Mouse (Mus musculus): ENCODE data around the gene Six5.
"Not testable (repeated sequence)": the region's sequence is repeated elsewhere in the genome, so short reads cannot be mapped to it uniquely, and the experiment has no call there.

The Six5 gene

GRCm38 (mm10) chr7:19094471-19094825 lies at the start of gene Six5:
Six5 (plus strand) TSS chr7:19094594.
- ATAC-seq (ENCODE audit: insufficient number of reproducible peaks, low FRiP score, low TSS enrichment), result no peak

GRCm38 (mm10) chr7:19044616-19045015 lies 49.8 kb upstream of the Six5 start:
- ATAC-seq (ENCODE audit: insufficient number of reproducible peaks, low FRiP score, low TSS enrichment), result no peak

- ATAC-seq (ENCODE audit: insufficient number of reproducible peaks, low FRiP score, low TSS enrichment), result peak; percentile 72
Observed at GRCm38 (mm10) chr7:19046286-19047069, 47.9 kb upstream of the Six5 start.

- no peak for ATAC-seq (ENCODE audit: insufficient number of reproducible peaks, low FRiP score, low TSS enrichment)
Observed at GRCm38 (mm10) chr7:19048006-19048527, 46.3 kb upstream of the Six5 start.

GRCm38 (mm10) chr7:19049252-19049651 lies 45.1 kb upstream of the Six5 start:
- ATAC-seq (ENCODE audit: insufficient number of reproducible peaks, low FRiP score, low TSS enrichment), result no peak

GRCm38 (mm10) chr7:19050172-19050571 lies 44.2 kb upstream of the Six5 start:
- no peak for ATAC-seq (ENCODE audit: insufficient number of reproducible peaks, low FRiP score, low TSS enrichment)

- ATAC-seq (ENCODE audit: insufficient number of reproducible peaks, low FRiP score, low TSS enrichment), result no peak
Observed at GRCm38 (mm10) chr7:19051161-19051560, 43.2 kb upstream of the Six5 start.

GRCm38 (mm10) chr7:19052345-19053135 lies 41.9 kb upstream of the Six5 start:
- ATAC-seq (ENCODE audit: insufficient number of reproducible peaks, low FRiP score, low TSS enrichment), result no peak

- ATAC-seq (ENCODE audit: insufficient number of reproducible peaks, low FRiP score, low TSS enrichment), result no peak
Observed at GRCm38 (mm10) chr7:19053136-19053532, 41.3 kb upstream of the Six5 start.

- 0 out of 2 replicates have a peak, but pooled peaks have one; percentile 17 for ATAC-seq (ENCODE audit: insufficient number of reproducible peaks, low FRiP score, low TSS enrichment)
Observed at GRCm38 (mm10) chr7:19054047-19054776, 40.2 kb upstream of the Six5 start, which contains the start of gene Rsph6a. Rsph6a (plus strand) TSS chr7:19054690.

GRCm38 (mm10) chr7:19054777-19055076 lies 39.7 kb upstream of the Six5 start:
- ATAC-seq (ENCODE audit: insufficient number of reproducible peaks, low FRiP score, low TSS enrichment), result no peak

- no peak for ATAC-seq (ENCODE audit: insufficient number of reproducible peaks, low FRiP score, low TSS enrichment)
Observed at GRCm38 (mm10) chr7:19055108-19055507, 39.3 kb upstream of the Six5 start.

- no peak for ATAC-seq (ENCODE audit: insufficient number of reproducible peaks, low FRiP score, low TSS enrichment)
Observed at GRCm38 (mm10) chr7:19057405-19057804, 37.0 kb upstream of the Six5 start.

- ATAC-seq (ENCODE audit: insufficient number of reproducible peaks, low FRiP score, low TSS enrichment), result no peak
Observed at GRCm38 (mm10) chr7:19065896-19066295, 28.5 kb upstream of the Six5 start.

- ATAC-seq (ENCODE audit: insufficient number of reproducible peaks, low FRiP score, low TSS enrichment), result no peak
Observed at GRCm38 (mm10) chr7:19067063-19067462, 27.3 kb upstream of the Six5 start.

- no peak for ATAC-seq (ENCODE audit: insufficient number of reproducible peaks, low FRiP score, low TSS enrichment)
Observed at GRCm38 (mm10) chr7:19067935-19068334, 26.5 kb upstream of the Six5 start.

GRCm38 (mm10) chr7:19068707-19069106 lies 25.7 kb upstream of the Six5 start:
- no peak for ATAC-seq (ENCODE audit: insufficient number of reproducible peaks, low FRiP score, low TSS enrichment)

- ATAC-seq (ENCODE audit: insufficient number of reproducible peaks, low FRiP score, low TSS enrichment), result no peak
Observed at GRCm38 (mm10) chr7:19069500-19069899, 24.9 kb upstream of the Six5 start.

GRCm38 (mm10) chr7:19071024-19071423 lies 23.4 kb upstream of the Six5 start:
- not testable (repeated sequence) for ATAC-seq (ENCODE audit: insufficient number of reproducible peaks, low FRiP score, low TSS enrichment)

GRCm38 (mm10) chr7:19073504-19073903 lies 20.9 kb upstream of the Six5 start:
- ATAC-seq (ENCODE audit: insufficient number of reproducible peaks, low FRiP score, low TSS enrichment), result no peak

- no peak for ATAC-seq (ENCODE audit: insufficient number of reproducible peaks, low FRiP score, low TSS enrichment)
Observed at GRCm38 (mm10) chr7:19074494-19074893, 19.9 kb upstream of the Six5 start.
